In genomic region chr7:16204791-16205190, GRCm38 (mm10) we compare ENCODE assay signal across 25 mouse cellular contexts. TPM values are rescaled to one million over a fixed set of nuclear protein-coding genes. Genes with fewer than 3 reads are reported as not detected.
DNase-seq lines count a peak whose midpoint lies in the region; ATAC-seq and TF ChIP-seq lines count a peak whose summit lies in the region.
"Had no signal": no experiment of that assay in that cellular context is flagged by ENCODE, and none has a peak within 500 bp of the region (broad histone marks: within the 10 kb centered on the region; RNA-seq: fewer than 3 reads in every experiment).

No protein-coding gene starts in this region.

- H3K4me3 ChIP-seq in stomach, embryonic 15.5 days (replicated peaks) = no peak overlapping the region
- no peak overlapping the region for H3K4me3 ChIP-seq in stomach, postnatal 0 days (ENCODE audit: low read depth, low read length)
- no peak overlapping the region for H3K4me3 ChIP-seq in CH12.LX (replicated peaks in 1 of 3; ENCODE audit: low read depth in 2 of 3, low read length in 2 of 3, poor library complexity in 1 of 3)
- H3K4me3 ChIP-seq: heart, embryonic 15.5 days; limb, embryonic 15.5 days; liver, embryonic 15.5 days; lung, embryonic 15.5 days; midbrain, embryonic 12.5 days; neural tube, embryonic 12.5 days had no signal

- H3K4me2 ChIP-seq in stomach, embryonic 15.5 days = no peak overlapping the region
- no peak overlapping the region for H3K4me2 ChIP-seq in stomach, postnatal 0 days (replicated peaks; ENCODE audit: low read depth)
- H3K4me2 ChIP-seq in CH12.LX (ENCODE audit: insufficient read depth, low read depth, poor library complexity, severe bottlenecking) = no peak overlapping the region
- H3K4me2 ChIP-seq: heart, embryonic 15.5 days; hindbrain, embryonic 14.5 days; limb, embryonic 15.5 days; liver, embryonic 15.5 days; lung, embryonic 15.5 days; midbrain, embryonic 12.5 days; neural tube, embryonic 12.5 days had no signal

- dilution Hi-C loops in CH12.LX (cut with MboI; ENCODE audit: extremely low pct_ligation_motif_present, extremely low pct_unique_long_range_greater_than_20kb, low sequenced_read_pairs) = no loop called here

- H3K79me2 ChIP-seq in CH12.LX (replicated peaks; ENCODE audit: control insufficient read depth, extremely low read depth, insufficient read depth, poor library complexity, severe bottlenecking) = no peaks in the 10 kb centered on the region

- TF ChIP-seq POLR2A in CH12.LX (IDR thresholded peaks at IDR 0.05; ENCODE audit: low read depth, low read length) = no peak

- H3K36me3 ChIP-seq in stomach, embryonic 15.5 days = peaks cover 20% of the 10 kb centered on the region; the same call in 1 of the 2 replicates
- H3K36me3 ChIP-seq in stomach, postnatal 0 days (ENCODE audit: control insufficient read depth, insufficient read depth, low read length) = peaks cover 12% of the 10 kb centered on the region
- peaks cover 79 to 96% of the 10 kb centered on the region in 2 experiments for H3K36me3 ChIP-seq in CH12.LX (replicated peaks in 1 of 2; ENCODE audit: control insufficient read depth in 1 of 2, insufficient read depth in 1 of 2, low read length in 1 of 2)

- H3K9ac ChIP-seq in stomach, embryonic 15.5 days = no peak overlapping the region
- H3K9ac ChIP-seq in stomach, postnatal 0 days (ENCODE audit: low read length) = no peak overlapping the region
- no peak overlapping the region for H3K9ac ChIP-seq in CH12.LX (ENCODE audit: insufficient read depth, low read depth)
- H3K9ac ChIP-seq: heart, embryonic 15.5 days; hindbrain, embryonic 14.5 days; limb, embryonic 15.5 days; liver, embryonic 15.5 days; lung, embryonic 15.5 days; midbrain, embryonic 12.5 days; neural tube, embryonic 12.5 days had no signal

- DNase-seq in stomach, postnatal 0 days (ENCODE audit: low spot score) = no peak
- DNase-seq in CD4-positive helper T cell, adult 2 months (ENCODE audit: low read depth, low spot score) = peak; percentile 64
- peak; percentile 51 for DNase-seq in CH12.LX (ENCODE audit: extremely low read depth)
- DNase-seq in adrenal gland, postnatal 10 days = no peak
- DNase-seq: adrenal gland, adult 8-10 months; cerebellum, adult 2 months; cerebellum, postnatal 25 days; heart, postnatal 4 days; layer of hippocampus, adult 9-11 months; left cerebral cortex, postnatal 4 days; thymus, postnatal 36 days had no signal

- 76% methylated on average over 9 of the region's 9 CpGs for WGBS in stomach, embryonic 15.5 days
- 92% methylated on average over 6 of the region's 9 CpGs for WGBS in stomach, postnatal 0 days

- TF ChIP-seq EP300 in stomach, postnatal 0 days (optimal IDR thresholded peaks at IDR 0.05) = no peak
- TF ChIP-seq EP300 in CH12.LX (IDR thresholded peaks at IDR 0.05; ENCODE audit: low read length) = no peak

- in situ Hi-C loops in CH12.LX (cut with MboI; ENCODE audit: low pct_ligation_motif_present, low pct_unique_long_range_greater_than_20kb, low sequenced_read_pairs) = no loop called here

- no peak for TF ChIP-seq RAD21 in CH12.LX (IDR thresholded peaks at IDR 0.05; ENCODE audit: low read depth, low read length)

- peak overlapping the region; percentile 61; the same call in 1 of the 2 replicates for H3K27ac ChIP-seq in stomach, embryonic 15.5 days
- no peak overlapping the region for H3K27ac ChIP-seq in stomach, postnatal 0 days (replicated peaks)
- H3K27ac ChIP-seq in CH12.LX (ENCODE audit: insufficient read depth, low read depth) = no peak overlapping the region
- H3K27ac ChIP-seq: heart, embryonic 15.5 days; hindbrain, embryonic 14.5 days; kidney, postnatal 0 days; limb, embryonic 15.5 days; liver, embryonic 15.5 days; lung, embryonic 15.5 days; midbrain, embryonic 12.5 days; neural tube, embryonic 12.5 days had no signal

- no peak for ATAC-seq in stomach, embryonic 15.5 days (ENCODE audit: insufficient read depth, low FRiP score, low read depth)
- no peak for ATAC-seq in stomach, postnatal 0 days (ENCODE audit: low FRiP score, low TSS enrichment)
- ATAC-seq in monocyte, adult 5-6 weeks (replicated peaks; ENCODE audit: insufficient number of reproducible peaks, low FRiP score, low TSS enrichment, poor library complexity, severe bottlenecking) = peak; percentile 48
- no peak for ATAC-seq in erythroblast, adult 5-6 weeks (replicated peaks; ENCODE audit: low FRiP score, poor library complexity, severe bottlenecking)
- ATAC-seq: forebrain, embryonic 14.5 days had no signal

- no peak for TF ChIP-seq CTCF in stomach, postnatal 0 days (IDR thresholded peaks at IDR 0.05; ENCODE audit: low read depth)
- no peak for TF ChIP-seq CTCF in CH12.LX (conservative IDR thresholded peaks at IDR 0.05 in 1 of 2, IDR thresholded peaks at IDR 0.05 in 1 of 2; ENCODE audit: low read depth in 2 of 2, low read length in 2 of 2)

- H3K27me3 ChIP-seq in stomach, embryonic 15.5 days (replicated peaks) = no peaks in the 10 kb centered on the region
- no peaks in the 10 kb centered on the region for H3K27me3 ChIP-seq in stomach, postnatal 0 days (ENCODE audit: control insufficient read depth, insufficient read depth, low read length)
- H3K27me3 ChIP-seq in CH12.LX (replicated peaks) = no peaks in the 10 kb centered on the region
- H3K27me3 ChIP-seq: heart, embryonic 15.5 days; limb, embryonic 15.5 days; liver, embryonic 15.5 days; lung, embryonic 15.5 days; midbrain, embryonic 12.5 days; neural tube, embryonic 12.5 days had no signal

- no peaks in the 10 kb centered on the region for H3K4me1 ChIP-seq in stomach, embryonic 15.5 days
- H3K4me1 ChIP-seq in stomach, postnatal 0 days (replicated peaks; ENCODE audit: control insufficient read depth, insufficient read depth) = no peaks in the 10 kb centered on the region
- peaks cover 27 to 79% of the 10 kb centered on the region in 2 experiments for H3K4me1 ChIP-seq in CH12.LX (ENCODE audit: control insufficient read depth in 1 of 2, insufficient read depth in 2 of 2)
- H3K4me1 ChIP-seq: heart, embryonic 15.5 days; limb, embryonic 15.5 days; liver, embryonic 15.5 days; midbrain, embryonic 12.5 days; neural tube, embryonic 12.5 days had no signal

- no peaks in the 10 kb centered on the region for H3K9me3 ChIP-seq in stomach, embryonic 15.5 days
- H3K9me3 ChIP-seq in stomach, postnatal 0 days (ENCODE audit: control insufficient read depth, low read length) = no peaks in the 10 kb centered on the region
- H3K9me3 ChIP-seq in CH12.LX (replicated peaks; ENCODE audit: low read length) = no peaks in the 10 kb centered on the region
- H3K9me3 ChIP-seq: heart, embryonic 15.5 days; limb, embryonic 15.5 days; liver, embryonic 15.5 days; lung, embryonic 15.5 days; midbrain, embryonic 12.5 days; neural tube, embryonic 12.5 days had no signal

TF ChIP-seq in CH12.LX, 34 proteins besides CTCF, POLR2A, EP300 and RAD21 (continues in another document):
- peak; percentile 87 for TF ChIP-seq BHLHE40 (IDR thresholded peaks at IDR 0.05; ENCODE audit: low read depth, low read length)
- no peak for TF ChIP-seq RCOR1 (conservative IDR thresholded peaks at IDR 0.05; ENCODE audit: low read depth, low read length)
- TF ChIP-seq POLR2AphosphoS2 (IDR thresholded peaks at IDR 0.05; ENCODE audit: low read depth, low read length) = no peak
- TF ChIP-seq GABPA (IDR thresholded peaks at IDR 0.05; ENCODE audit: insufficient replicate concordance, low read depth, low read length) = no peak
- no peak for TF ChIP-seq MEF2A (IDR thresholded peaks at IDR 0.05; ENCODE audit: borderline replicate concordance, low read depth, low read length)

RNA-seq across cellular contexts. Expression of gene Dhx34, which starts 17.0 kb away (rescaled TPM):
- 37.9 and 55.3 TPM in 2 replicates for polyA plus RNA-seq in stomach, embryonic 15.5 days (2015; fragmentation: Nextera tagmentation; extraction: Ambion mirVana)
- polyA plus RNA-seq in stomach, postnatal 0 days (2015; fragmentation: Nextera tagmentation; extraction: Ambion mirVana) = 6.9 and 7.9 TPM in 2 replicates
- total RNA-seq in CH12.LX (2012; rRNA removed) (14.8 and 18.0 TPM in 2 replicates), CH12.LX (2014; rRNA removed) (6.9 and 8.8 TPM in 2 replicates)
- 11.8 and 15.2 TPM in 2 replicates for polyA plus RNA-seq in CH12.LX (2012; ENCODE audit: insufficient read length, low read depth)
- total RNA-seq in monocyte, adult 5-6 weeks (2017) = 7.7 to 12.4 TPM (median 10.4 TPM) in 3 replicates
- 10 to 100 TPM; 10.4 to 14.9 TPM for total RNA-seq in adrenal gland, postnatal 10 days (2021)
- total RNA-seq in erythroblast, adult 5-6 weeks (2015; ENCODE audit: low replicate concordance) = 1.5 and 13.1 TPM in 2 replicates
- total RNA-seq in erythroblast, adult 5-6 weeks (2017; ENCODE audit: low replicate concordance) = 1.0 and 3.1 TPM in 2 replicates

RNA-seq across cellular contexts. Expression of gene Meis3, which starts 29.9 kb away (rescaled TPM):
- 28.2 and 28.8 TPM in 2 replicates for polyA plus RNA-seq in stomach, embryonic 15.5 days (2015; fragmentation: Nextera tagmentation; extraction: Ambion mirVana)
- polyA plus RNA-seq in stomach, postnatal 0 days (2015; fragmentation: Nextera tagmentation; extraction: Ambion mirVana) = 10.9 and 11.8 TPM in 2 replicates
- total RNA-seq in CH12.LX (2012; rRNA removed) = 9.4 and 10.2 TPM in 2 replicates
- 7.1 and 7.9 TPM in 2 replicates for total RNA-seq in CH12.LX (2014; rRNA removed)
- polyA plus RNA-seq in CH12.LX (2012; ENCODE audit: insufficient read length, low read depth) = 10.1 and 11.8 TPM in 2 replicates
- 3.0 to 15.5 TPM (median 6.4 TPM) in 3 replicates for total RNA-seq in monocyte, adult 5-6 weeks (2017)
- 10 to 100 TPM in 1 of 2 experiments, 1 to 10 TPM in 1; 9.6 to 12.2 TPM for total RNA-seq in adrenal gland, postnatal 10 days (2021)
- not detected in 2 replicates for total RNA-seq in erythroblast, adult 5-6 weeks (2015; ENCODE audit: low replicate concordance)
- total RNA-seq in erythroblast, adult 5-6 weeks (2017; ENCODE audit: low replicate concordance) = 0.28 and 1.7 TPM in 2 replicates

RNA-seq across cellular contexts. Expression of gene C5ar2, which starts 39.2 kb away (rescaled TPM):
- 0.28 and 0.37 TPM in 2 replicates for polyA plus RNA-seq in stomach, embryonic 15.5 days (2015; fragmentation: Nextera tagmentation; extraction: Ambion mirVana)
- polyA plus RNA-seq in stomach, postnatal 0 days (2015; fragmentation: Nextera tagmentation; extraction: Ambion mirVana) = 0.24 TPM in 2 replicates
- total RNA-seq in CH12.LX (2012; rRNA removed) (0.04 TPM in 2 replicates), CH12.LX (2014; rRNA removed) (0.11 and 0.30 TPM in 2 replicates)
- 0.22 and 0.33 TPM in 2 replicates for polyA plus RNA-seq in CH12.LX (2012; ENCODE audit: insufficient read length, low read depth)
- total RNA-seq in monocyte, adult 5-6 weeks (2017) = 2.9 to 8.0 TPM (median 7.0 TPM) in 3 replicates
- under 1 TPM; 0.36 to 0.67 TPM for total RNA-seq in adrenal gland, postnatal 10 days (2021)
- 3.3 and 6.3 TPM in 2 replicates for total RNA-seq in erythroblast, adult 5-6 weeks (2015; ENCODE audit: low replicate concordance)
- total RNA-seq in erythroblast, adult 5-6 weeks (2017; ENCODE audit: low replicate concordance) = 1.7 and 3.1 TPM in 2 replicates
- polyA plus RNA-seq: embryonic facial prominence, embryonic 14.5 days; forebrain, embryonic 14.5 days; hindbrain, embryonic 14.5 days had no signal

RNA-seq across cellular contexts. Expression of gene C5ar1, which starts 54.5 kb away (rescaled TPM):
- polyA plus RNA-seq in stomach, embryonic 15.5 days (2015; fragmentation: Nextera tagmentation; extraction: Ambion mirVana) = 3.7 and 4.1 TPM in 2 replicates
- 1.9 and 2.0 TPM in 2 replicates for polyA plus RNA-seq in stomach, postnatal 0 days (2015; fragmentation: Nextera tagmentation; extraction: Ambion mirVana)
- not detected in 2 replicates for total RNA-seq in CH12.LX (2012; rRNA removed)
- not detected in 2 replicates for total RNA-seq in CH12.LX (2014; rRNA removed)
- polyA plus RNA-seq in CH12.LX (2012; ENCODE audit: insufficient read length, low read depth) = not detected in 2 replicates
- total RNA-seq in monocyte, adult 5-6 weeks (2017) = 11.2 to 17.0 TPM (median 13.7 TPM) in 3 replicates
- 1 to 10 TPM; 2.7 to 3.9 TPM for total RNA-seq in adrenal gland, postnatal 10 days (2021)
- 7.7 and 15.7 TPM in 2 replicates for total RNA-seq in erythroblast, adult 5-6 weeks (2015; ENCODE audit: low replicate concordance)
- total RNA-seq in erythroblast, adult 5-6 weeks (2017; ENCODE audit: low replicate concordance) = 2.6 and 7.1 TPM in 2 replicates
- total RNA-seq: MEL had no signal

Comparison
In these comparisons a context has a peak if more than half of its experiments do, and no peak if none do; other contexts are left out.
1. DNase-seq: peak in CD4-positive helper T cell, adult 2 months (single experiment) and CH12.LX (single experiment); none in stomach, postnatal 0 days (single experiment) and adrenal gland, postnatal 10 days (single experiment).